Mouse (Mus musculus): ENCODE results near the gene Nudt8.

DNA sequence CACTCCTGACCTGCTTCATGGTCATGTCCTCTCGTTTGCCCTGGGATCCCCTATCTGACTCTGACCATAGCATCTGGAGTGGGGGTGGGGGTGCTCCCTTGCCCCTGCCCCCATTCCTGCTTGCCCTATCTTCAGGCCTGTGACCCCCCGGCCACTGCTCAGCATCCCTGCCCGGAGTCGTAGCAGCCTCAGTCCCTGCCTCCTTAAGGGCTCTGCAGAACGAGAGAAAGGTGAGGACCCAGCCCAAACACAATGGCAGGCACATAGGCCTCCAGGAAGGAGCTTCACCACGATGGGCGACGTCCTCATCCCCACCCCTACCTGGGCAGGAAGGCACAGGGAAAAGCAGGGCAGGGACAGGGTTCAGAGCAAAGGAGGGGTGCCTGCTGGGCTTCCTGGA lies 2.0 kb upstream of the Nudt8 start:
- TF ChIP-seq CTCF (IDR thresholded peaks at IDR 0.05; ENCODE audit: low read depth, low read length) (no peak), POLR2A (IDR thresholded peaks at IDR 0.05; ENCODE audit: extremely low read depth, insufficient read depth, low read length) (no peak)
